Mouse (Mus musculus) splenic B cell, adult 2 months (primary cell): ENCODE data around the gene Fam20b.

Experiments used
- DNase-seq: peaks from one replicate; pipeline ENCODE4 v3.0.0-alpha.2; 2011; ENCODE audit warnings: low read depth, low spot score
- H3K27me3 ChIP-seq: 2 replicates; pipeline ENCODE4 v1.6.1; 2012; ENCODE audit warnings: mild to moderate bottlenecking, low read length, moderate library complexity, mixed read lengths; ENCODE audit not compliant: control insufficient read depth, poor library complexity, insufficient read depth, severe bottlenecking
- H3K36me3 ChIP-seq: 2 replicates; pipeline ENCODE4 v1.6.1; 2012; ENCODE audit warnings: mild to moderate bottlenecking, low read length, moderate library complexity, mixed read lengths; ENCODE audit not compliant: control insufficient read depth, poor library complexity, insufficient read depth, severe bottlenecking

Fam20b gene

GRCm38 (mm10) chr1:156718950-156719805 lies at the start of gene Fam20b:
Fam20b (minus strand) TSS chr1:156719086.
- Histone ChIP-seq H3K36me3 (no peaks in the 10 kb centered on the region), H3K27me3 (no peaks in the 10 kb centered on the region)
- DNase-seq, result peak; percentile 96

- Histone ChIP-seq H3K27me3 (no peaks in the 10 kb centered on the region), H3K36me3 (no peaks in the 10 kb centered on the region)
- DNase-seq, result no peak
Measured at GRCm38 (mm10) chr1:156765311-156765710, 46.4 kb upstream of the Fam20b start.

GRCm38 (mm10) chr1:156764584-156764983 lies 45.7 kb upstream of the Fam20b start:
- H3K27me3 ChIP-seq, result no peaks in the 10 kb centered on the region
- DNase-seq, result peak; percentile 6

GRCm38 (mm10) chr1:156763280-156763679 lies 44.4 kb upstream of the Fam20b start:
- no peaks in the 10 kb centered on the region for H3K36me3 ChIP-seq
- no peaks in the 10 kb centered on the region for H3K27me3 ChIP-seq
- DNase-seq, result no peak

More at GRCm38 (mm10) chr1:156764584-156764983, 45.7 kb upstream of the Fam20b start:
- no peaks in the 10 kb centered on the region for H3K36me3 ChIP-seq

- no peaks in the 10 kb centered on the region for H3K36me3 ChIP-seq
- no peaks in the 10 kb centered on the region for H3K27me3 ChIP-seq
- no peak for DNase-seq
Measured at GRCm38 (mm10) chr1:156761430-156761801, 42.5 kb upstream of the Fam20b start.

- Histone ChIP-seq H3K36me3 (no peaks in the 10 kb centered on the region), H3K27me3 (no peaks in the 10 kb centered on the region)
- DNase-seq, result no peak
Measured at GRCm38 (mm10) chr1:156760549-156761429, 41.9 kb upstream of the Fam20b start.

GRCm38 (mm10) chr1:156758326-156758725 lies 39.4 kb upstream of the Fam20b start:
- Histone ChIP-seq H3K36me3 (no peaks in the 10 kb centered on the region), H3K27me3 (no peaks in the 10 kb centered on the region; the same call in 1 of the 2 replicates)
- DNase-seq, result no peak

- no peaks in the 10 kb centered on the region for H3K36me3 ChIP-seq
- DNase-seq, result no peak
- H3K27me3 ChIP-seq, result no peaks in the 10 kb centered on the region; the same call in 1 of the 2 replicates
Measured at GRCm38 (mm10) chr1:156754608-156755413, 35.9 kb upstream of the Fam20b start.

GRCm38 (mm10) chr1:156752990-156753389 lies 34.1 kb upstream of the Fam20b start:
- H3K36me3 ChIP-seq, result no peaks in the 10 kb centered on the region
- DNase-seq, result no peak

GRCm38 (mm10) chr1:156752020-156752724 lies 33.3 kb upstream of the Fam20b start:
- DNase-seq, result peak; percentile 79
- Histone ChIP-seq H3K36me3 (no peaks in the 10 kb centered on the region), H3K27me3 (no peaks in the 10 kb centered on the region; the same call in 1 of the 2 replicates)

More at GRCm38 (mm10) chr1:156752990-156753389, 34.1 kb upstream of the Fam20b start:
- no peaks in the 10 kb centered on the region; the same call in 1 of the 2 replicates for H3K27me3 ChIP-seq

GRCm38 (mm10) chr1:156750261-156750660 lies 31.4 kb upstream of the Fam20b start:
- Histone ChIP-seq H3K27me3 (no peaks in the 10 kb centered on the region; the same call in 1 of the 2 replicates), H3K36me3 (no peaks in the 10 kb centered on the region)
- DNase-seq, result no peak

GRCm38 (mm10) chr1:156749136-156749535 lies 30.2 kb upstream of the Fam20b start:
- DNase-seq, result no peak
- H3K27me3 ChIP-seq, result no peaks in the 10 kb centered on the region
- H3K36me3 ChIP-seq, result no peaks in the 10 kb centered on the region

- DNase-seq, result no peak
- H3K36me3 ChIP-seq, result no peaks in the 10 kb centered on the region
- H3K27me3 ChIP-seq, result no peaks in the 10 kb centered on the region
Measured at GRCm38 (mm10) chr1:156748435-156749005, 29.6 kb upstream of the Fam20b start.
